ENCODE assay signal across 21 mouse cellular contexts in genomic region chr7:109001971-109002370, GRCm38 (mm10). TPM values are rescaled to one million over a fixed set of nuclear protein-coding genes. Genes with fewer than 3 reads are reported as not detected.
DNase-seq lines count a peak whose midpoint lies in the region; TF ChIP-seq lines count a peak whose summit lies in the region.
"Had no signal": no experiment of that assay in that cellular context is flagged by ENCODE, and none has a peak within 500 bp of the region (broad histone marks: within the 10 kb centered on the region; RNA-seq: fewer than 3 reads in every experiment).

No protein-coding gene starts in this region.

- no peak for TF ChIP-seq CTCF in left cerebral cortex, adult 2 months (IDR thresholded peaks at IDR 0.05)

- no peak overlapping the region for H3K4me3 ChIP-seq in left cerebral cortex, adult 2 months
- H3K4me3 ChIP-seq: embryonic facial prominence, embryonic 10.5 days; embryonic facial prominence, embryonic 12.5 days; forebrain, embryonic 13.5 days; forebrain, embryonic 15.5 days had no signal

- peak; percentile 37 to 77 for DNase-seq in adrenal gland, adult (ENCODE audit: inconsistent age in 2 of 2, low spot score in 1 of 2)
- no peak for DNase-seq in adrenal gland, adult 18-20 months (ENCODE audit: low spot score in 2 of 2)
- peak; percentile 35 to 39 for DNase-seq in adrenal gland, postnatal 36 days
- DNase-seq in adrenal gland, postnatal 14 days: no peak
- peak in 1 of 2 experiments; percentile 12 for DNase-seq in left cerebral cortex, adult 2 months (ENCODE audit: extremely low spot score in 1 of 2, low spot score in 2 of 2)
- no peak for DNase-seq in left cerebral cortex, postnatal 36 days (ENCODE audit: low spot score in 2 of 2)
- DNase-seq in urinary bladder, adult 2 months (ENCODE audit: low spot score): no peak
- DNase-seq: adrenal gland, adult 8-10 months; adrenal gland, postnatal 25 days; B cell, adult 2 months; cerebellum, adult 11-12 months; cerebellum, adult 2 months; cerebellum, adult 9-10 months; cerebellum, postnatal 10 days; cerebellum, postnatal 25 days; forebrain, postnatal 0 days had no signal

- intact Hi-C loops in left cerebral cortex, adult 2 months (cut with DNase I): no loop called here
- intact Hi-C loops in left cerebral cortex, postnatal 36 days (cut with DNase I): no loop called here

- peak overlapping the region; percentile 82 for H3K27ac ChIP-seq in left cerebral cortex, adult 2 months
- H3K27ac ChIP-seq: embryonic facial prominence, embryonic 10.5 days; embryonic facial prominence, embryonic 12.5 days; forebrain, embryonic 13.5 days; forebrain, embryonic 15.5 days had no signal

RNA-seq across cellular contexts. Expression of gene Tub, which starts 51.8 kb away (rescaled TPM):
- 10 to 100 TPM; 32.5 to 37.9 TPM for total RNA-seq in adrenal gland, adult 18-20 months (2021)
- total RNA-seq in adrenal gland, postnatal 36 days (2021): 10 to 100 TPM; 21.1 to 38.1 TPM
- 26.7 and 33.3 TPM in 2 replicates for total RNA-seq in adrenal gland, postnatal 14 days (2021)
- total RNA-seq in left cerebral cortex, adult 2 months (2021): 100 to 1,000 TPM; 140 to 148 TPM
- 100 to 1,000 TPM; 106 to 143 TPM for total RNA-seq in left cerebral cortex, postnatal 36 days (2021)
- 1.6 and 1.7 TPM in 2 replicates for polyA plus RNA-seq in urinary bladder, adult 2 months (2012; rRNA removed)
- polyA plus RNA-seq: G1E had no signal

Comparison
In these comparisons a context has a peak if more than half of its experiments do, and no peak if none do; other contexts are left out.
1. DNase-seq: peak in adrenal gland, adult (2 of 2) and adrenal gland, postnatal 36 days (2 of 2); none in adrenal gland, adult 18-20 months (0 of 2), adrenal gland, postnatal 14 days (single experiment), left cerebral cortex, postnatal 36 days (0 of 2) and urinary bladder, adult 2 months (single experiment).